Mouse (Mus musculus) liver, embryonic 16.5 days (tissue): ENCODE data around the gene Sstr3. TPM values are rescaled to one million over a fixed set of nuclear protein-coding genes. Genes with fewer than 3 reads are reported as not detected.

ENCODE experiments used
- ATAC-seq: fragments of 200-750 bp; cut with Nextera tagmentation; 2 replicates; pipeline ENCODE4 v1.8.0; 2017; ENCODE audit warnings: low read depth, mild to moderate bottlenecking, moderate number of reproducible peaks, moderate library complexity
- H3K27ac ChIP-seq: fragments of 300-500 bp; sonication (generic); 2 replicates; pipeline ENCODE4 v1.5.1; 2014; ENCODE audit warnings: mild to moderate bottlenecking, low read length
- H3K27me3 ChIP-seq: fragments of 300-500 bp; sonication (generic); 2 replicates; pipeline ENCODE4 v1.6.1; 2014; ENCODE audit warnings: low read depth, low read length, mixed read lengths; ENCODE audit not compliant: control insufficient read depth, insufficient read depth
- H3K36me3 ChIP-seq: fragments of 300-500 bp; sonication (generic); 2 replicates; pipeline ENCODE4 v1.6.1; 2014; ENCODE audit warnings: mild to moderate bottlenecking; ENCODE audit not compliant: control insufficient read depth, insufficient read depth
- H3K4me1 ChIP-seq: fragments of 300-500 bp; sonication (generic); 2 replicates; pipeline ENCODE4 v1.6.1; 2014; ENCODE audit warnings: low read depth, low read length, mixed read lengths; ENCODE audit not compliant: control insufficient read depth
- H3K4me2 ChIP-seq: fragments of 300-500 bp; sonication (generic); 2 replicates; pipeline ENCODE4 v1.6.1; 2014; ENCODE audit warnings: low read depth, low read length, mixed read lengths
- H3K4me3 ChIP-seq: fragments of 300-500 bp; sonication (generic); 2 replicates; pipeline ENCODE4 v1.5.1; 2014; ENCODE audit warnings: low read depth, mild to moderate bottlenecking, low read length
- H3K9ac ChIP-seq: fragments of 300-500 bp; sonication (generic); 2 replicates; pipeline ENCODE4 v1.6.1; 2014; ENCODE audit warnings: low read depth, low read length
- H3K9me3 ChIP-seq: fragments of 300-500 bp; sonication (generic); replicated peaks from 2 replicates; pipeline ENCODE4 v1.6.1; 2016; ENCODE audit warnings: low read length; ENCODE audit not compliant: control insufficient read depth
- WGBS: fragments of 180-500 bp; shearing (Covaris S2); extraction: QIAGEN DNeasy Blood & Tissue Kit; methylation state at CpG from one replicate; pipeline ENCODE4 v1.1.7; 2014; ENCODE audit not compliant: insufficient replicate concordance; 5-methylcytosine and 5-hydroxymethylcytosine counted together
- polyA plus RNA-seq: library from polyadenylated mRNA; unstranded; fragments of >200 nt; fragmentation: Nextera tagmentation; extraction: Ambion mirVana; gene quantifications from 2 replicates; pipeline ENCODE4 v1.2.1, GENCODE M21; 2015

Gene Sstr3
- polyA plus RNA-seq, 1 experiment from 2014 or later = 0.02 TPM

- no peak overlapping the region for H3K4me2 ChIP-seq
- ATAC-seq = no peak
- H3K27me3 ChIP-seq = no peaks in the 10 kb centered on the region
- no peak overlapping the region for H3K9ac ChIP-seq
- H3K4me3 ChIP-seq = no peak overlapping the region
- WGBS = 70% methylated on average over 5 of the region's 5 CpGs
- H3K4me1 ChIP-seq = no peaks in the 10 kb centered on the region; the same call in 1 of the 2 replicates
- H3K27ac ChIP-seq = no peak overlapping the region
- H3K36me3 ChIP-seq = no peaks in the 10 kb centered on the region
- no peaks in the 10 kb centered on the region for H3K9me3 ChIP-seq
These were observed 39.7 kb downstream of the Sstr3 start for GRCm38 (mm10) chr15:78504816-78505215.

GRCm38 (mm10) chr15:78504013-78504412 lies 40.5 kb downstream of the Sstr3 start:
- Histone ChIP-seq H3K4me1 (no peaks in the 10 kb centered on the region; the same call in 1 of the 2 replicates), H3K36me3 (no peaks in the 10 kb centered on the region), H3K9ac (no peak overlapping the region), H3K4me3 (no peak overlapping the region), H3K4me2 (no peak overlapping the region), H3K27me3 (no peaks in the 10 kb centered on the region), H3K27ac (no peak overlapping the region), H3K9me3 (no peaks in the 10 kb centered on the region)
- no peak for ATAC-seq
- WGBS = 52% methylated on average over 1 of the region's 1 CpGs

- H3K27me3 ChIP-seq = no peaks in the 10 kb centered on the region
- no peak overlapping the region for H3K4me3 ChIP-seq
- H3K9ac ChIP-seq = no peak overlapping the region
- H3K36me3 ChIP-seq = no peaks in the 10 kb centered on the region
- no peaks in the 10 kb centered on the region for H3K9me3 ChIP-seq
- no peak overlapping the region for H3K4me2 ChIP-seq
- H3K27ac ChIP-seq = no peak overlapping the region
- no peaks in the 10 kb centered on the region; the same call in 1 of the 2 replicates for H3K4me1 ChIP-seq
- ATAC-seq = no peak
- 64% methylated on average over 18 of the region's 18 CpGs for WGBS
These were observed 41.9 kb downstream of the Sstr3 start for GRCm38 (mm10) chr15:78502437-78503132.

GRCm38 (mm10) chr15:78494968-78495406 lies 49.5 kb downstream of the Sstr3 start, which contains the start of gene Il2rb:
TSS of gene Il2rb (minus strand) at chr15:78495271.
- 65% methylated on average over 11 of the region's 11 CpGs for WGBS
- no peak within 1 kb of the TSS for H3K9ac ChIP-seq
- H3K9me3 ChIP-seq = no peaks in the 10 kb centered on the region

DNA sequence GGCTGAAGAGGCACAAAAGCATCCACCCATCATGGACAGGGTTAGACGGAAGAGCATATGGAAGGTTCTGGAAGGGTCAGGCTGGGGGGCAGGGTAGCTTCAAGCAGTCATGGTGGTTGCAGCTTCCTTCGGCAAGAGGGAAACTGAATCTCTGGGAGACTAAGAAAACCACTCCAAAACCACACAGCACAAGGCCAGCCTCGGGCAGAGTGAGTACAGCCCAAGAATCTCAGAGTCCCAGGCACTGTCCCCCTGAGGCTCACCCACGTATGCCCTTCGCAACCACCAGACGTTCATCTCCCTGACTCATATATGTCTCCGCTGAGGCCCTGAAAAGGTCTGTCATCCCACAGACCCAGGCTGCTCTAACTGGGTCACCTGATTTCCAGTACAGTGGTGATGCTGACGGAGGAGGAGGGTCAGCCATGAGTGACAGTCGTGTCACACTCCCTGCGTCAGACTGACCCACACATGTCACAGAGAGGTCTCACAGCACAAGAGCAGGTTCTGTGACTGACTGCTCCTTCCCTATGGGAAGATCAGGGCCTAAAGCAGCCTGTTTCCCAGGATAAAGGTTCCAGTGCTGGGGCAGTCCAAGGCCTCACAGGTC lies 51.0 kb downstream of the Sstr3 start:
- H3K27ac ChIP-seq = no peak overlapping the region
- no peak overlapping the region for H3K9ac ChIP-seq
- H3K27me3 ChIP-seq = no peaks in the 10 kb centered on the region
- no peaks in the 10 kb centered on the region for H3K9me3 ChIP-seq
- no peak for ATAC-seq
- H3K4me3 ChIP-seq = no peak overlapping the region
- WGBS = 59% methylated on average over 10 of the region's 10 CpGs
- no peaks in the 10 kb centered on the region for H3K36me3 ChIP-seq
- H3K4me2 ChIP-seq = no peak overlapping the region
- no peaks in the 10 kb centered on the region for H3K4me1 ChIP-seq

More at GRCm38 (mm10) chr15:78494968-78495406, 49.5 kb downstream of the Sstr3 start, which contains the start of gene Il2rb:
- no peaks in the 10 kb centered on the region for H3K36me3 ChIP-seq
- H3K27me3 ChIP-seq = no peaks in the 10 kb centered on the region
- H3K4me1 ChIP-seq = no peaks in the 10 kb centered on the region
- no peak within 1 kb of the TSS for H3K4me2 ChIP-seq
- H3K4me3 ChIP-seq = no peak within 1 kb of the TSS
- no peak for ATAC-seq
- no peak within 1 kb of the TSS for H3K27ac ChIP-seq

DNA sequence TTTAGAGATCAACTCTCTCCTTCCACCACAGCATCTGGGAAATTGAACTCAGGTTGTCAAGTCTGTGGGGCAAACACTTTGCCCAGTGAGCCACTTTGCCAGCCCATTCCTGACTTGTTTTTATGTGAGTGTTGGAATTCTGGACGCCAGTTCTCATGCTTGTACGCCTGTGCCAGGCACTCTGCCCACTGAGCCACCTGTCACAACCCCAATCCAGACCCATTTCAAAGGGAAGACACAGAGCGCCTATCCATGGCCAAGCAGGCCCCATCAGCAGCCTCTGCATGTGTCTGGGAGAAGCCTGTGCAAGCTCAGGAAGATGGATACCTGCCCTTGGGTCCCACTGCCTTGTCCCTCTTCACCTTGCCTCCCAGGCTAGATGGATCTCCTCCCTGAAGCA lies 53.2 kb downstream of the Sstr3 start:
- Histone ChIP-seq H3K9me3 (no peaks in the 10 kb centered on the region), H3K36me3 (no peaks in the 10 kb centered on the region), H3K4me1 (no peaks in the 10 kb centered on the region), H3K27me3 (no peaks in the 10 kb centered on the region), H3K4me2 (no peak overlapping the region), H3K9ac (no peak overlapping the region), H3K4me3 (no peak overlapping the region), H3K27ac (no peak overlapping the region)
- no peak for ATAC-seq
- WGBS = 45% methylated on average over 3 of the region's 3 CpGs

- no peak overlapping the region for H3K27ac ChIP-seq
- 66% methylated on average over 8 of the region's 8 CpGs for WGBS
- no peak overlapping the region for H3K9ac ChIP-seq
- no peaks in the 10 kb centered on the region for H3K4me1 ChIP-seq
- no peak overlapping the region for H3K4me2 ChIP-seq
- no peaks in the 10 kb centered on the region for H3K36me3 ChIP-seq
- no peaks in the 10 kb centered on the region for H3K9me3 ChIP-seq
- no peaks in the 10 kb centered on the region for H3K27me3 ChIP-seq
- no peak for ATAC-seq
- H3K4me3 ChIP-seq = no peak overlapping the region
These were observed 54.6 kb downstream of the Sstr3 start for GRCm38 (mm10) chr15:78489906-78490305.

GRCm38 (mm10) chr15:78489248-78489647 lies 55.2 kb downstream of the Sstr3 start:
- no peaks in the 10 kb centered on the region for H3K9me3 ChIP-seq
- no peak for ATAC-seq
- H3K4me3 ChIP-seq = no peak overlapping the region
- H3K27me3 ChIP-seq = no peaks in the 10 kb centered on the region
- H3K4me1 ChIP-seq = no peaks in the 10 kb centered on the region
- H3K9ac ChIP-seq = no peak overlapping the region
- no peak overlapping the region for H3K27ac ChIP-seq
- WGBS = 71% methylated on average over 3 of the region's 3 CpGs
- H3K36me3 ChIP-seq = no peaks in the 10 kb centered on the region
- H3K4me2 ChIP-seq = no peak overlapping the region

DNA sequence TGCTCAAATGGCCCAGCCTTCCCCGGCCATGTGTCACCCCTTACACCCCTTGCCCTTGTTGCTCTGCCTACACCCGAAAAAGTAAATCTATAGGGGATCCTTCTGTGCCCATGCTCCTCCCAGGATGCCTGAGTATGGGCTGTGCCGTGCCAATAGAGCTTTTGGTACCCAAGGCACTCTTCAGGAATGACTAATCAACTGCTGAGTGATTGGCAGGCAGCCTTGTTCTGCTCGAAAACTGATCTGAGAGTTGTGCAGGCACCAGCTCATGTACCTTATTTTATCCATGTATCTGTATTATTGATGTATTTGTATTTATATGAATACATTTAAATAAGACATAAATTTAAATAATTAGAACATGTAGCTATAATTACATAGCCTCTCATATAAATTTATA lies 57.4 kb downstream of the Sstr3 start:
- no peaks in the 10 kb centered on the region for H3K36me3 ChIP-seq
- H3K4me3 ChIP-seq = no peak overlapping the region
- H3K27ac ChIP-seq = no peak overlapping the region
- H3K4me1 ChIP-seq = no peaks in the 10 kb centered on the region
- 37% methylated on average over 4 of the region's 4 CpGs for WGBS
- no peaks in the 10 kb centered on the region for H3K27me3 ChIP-seq
- no peak overlapping the region for H3K4me2 ChIP-seq
- ATAC-seq = no peak
- no peaks in the 10 kb centered on the region for H3K9me3 ChIP-seq
- no peak overlapping the region for H3K9ac ChIP-seq
